Mouse (Mus musculus): ENCODE results near the gene Nxpe4.
"Not testable (repeated sequence)": the region's sequence is repeated elsewhere in the genome, so short reads cannot be mapped to it uniquely, and the experiment has no call there.

Nxpe4 gene

DNA sequence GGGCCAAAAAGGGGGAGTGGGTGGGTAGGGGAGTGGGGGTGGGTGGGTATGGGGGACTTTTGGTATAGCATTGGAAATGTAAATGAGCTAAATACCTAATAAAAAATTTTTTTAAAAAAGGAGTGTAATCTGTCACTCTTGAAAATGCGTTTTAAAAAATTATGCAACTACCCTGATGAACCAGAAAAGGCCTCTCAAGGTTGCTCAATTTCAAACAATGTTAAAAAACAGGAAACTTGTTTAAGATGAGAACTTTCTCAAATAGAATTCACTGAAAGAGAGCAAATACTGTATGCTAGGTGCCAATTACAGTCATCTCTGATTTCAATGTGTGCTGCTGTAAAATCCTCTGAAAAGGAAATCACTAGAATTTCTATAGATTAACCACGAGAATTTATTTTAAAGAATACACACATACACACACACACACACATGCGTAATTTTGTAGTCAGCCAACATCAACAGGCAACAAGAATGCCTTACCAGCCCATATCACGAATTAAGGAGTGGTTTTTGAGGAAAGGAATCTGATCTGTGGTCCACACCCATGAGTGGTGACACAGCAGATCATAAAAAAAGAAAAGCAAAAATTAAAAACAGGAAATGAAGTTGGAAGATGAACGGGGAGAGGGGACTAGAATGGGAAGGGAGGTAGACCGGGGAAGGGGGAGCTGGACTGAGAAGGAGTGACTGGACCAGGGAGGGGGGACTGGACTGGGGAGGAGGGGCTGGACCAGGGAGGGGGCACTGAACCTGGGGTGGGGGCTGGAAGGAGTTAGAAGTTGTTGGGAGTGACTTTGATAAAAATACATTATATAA lies 248.6 kb downstream of the Nxpe4 start:
- DNase-seq (ENCODE audit: low read depth), result peak; percentile 3

DNA sequence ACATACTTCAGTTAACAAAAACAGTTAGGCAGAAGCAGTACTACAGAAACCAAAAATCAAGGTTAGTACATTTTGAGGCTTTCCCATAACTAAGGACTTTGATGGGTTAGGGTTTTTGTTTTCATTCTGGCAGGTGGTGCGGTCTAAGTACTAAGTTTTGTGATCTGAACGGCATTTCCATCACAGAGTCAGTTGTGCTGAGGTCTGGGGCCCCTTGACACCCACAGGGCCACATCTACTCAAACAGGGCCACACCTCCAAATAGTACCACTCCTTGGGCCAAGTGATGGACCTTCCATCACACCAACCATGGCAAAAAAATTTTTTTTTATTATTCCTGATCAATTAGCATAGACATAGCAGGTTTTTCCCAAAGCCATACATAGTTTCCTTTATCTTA lies 251.8 kb downstream of the Nxpe4 start:
- no peak for DNase-seq (ENCODE audit: low read depth)

DNA sequence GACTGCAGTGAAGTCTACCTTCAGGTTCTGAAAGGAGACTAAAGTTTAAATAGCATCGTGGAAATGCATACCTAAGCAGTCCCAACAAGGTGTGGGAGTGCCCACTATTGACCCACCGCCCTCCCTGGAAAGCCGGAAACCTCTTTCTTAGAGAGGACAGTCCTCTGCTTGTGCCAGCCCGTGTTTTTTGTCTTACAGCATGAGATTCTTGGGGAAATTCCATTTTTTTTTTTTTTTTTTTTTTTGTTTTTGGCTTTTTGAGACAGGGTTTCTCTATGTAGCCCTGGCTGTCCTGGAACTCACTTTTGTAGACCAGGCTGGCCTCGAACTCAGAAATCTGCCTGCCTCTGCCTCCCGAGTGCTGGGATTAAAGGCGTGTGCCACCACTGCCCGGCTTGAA lies 255.5 kb downstream of the Nxpe4 start:
- DNase-seq (ENCODE audit: low read depth), result not testable (repeated sequence)

DNA sequence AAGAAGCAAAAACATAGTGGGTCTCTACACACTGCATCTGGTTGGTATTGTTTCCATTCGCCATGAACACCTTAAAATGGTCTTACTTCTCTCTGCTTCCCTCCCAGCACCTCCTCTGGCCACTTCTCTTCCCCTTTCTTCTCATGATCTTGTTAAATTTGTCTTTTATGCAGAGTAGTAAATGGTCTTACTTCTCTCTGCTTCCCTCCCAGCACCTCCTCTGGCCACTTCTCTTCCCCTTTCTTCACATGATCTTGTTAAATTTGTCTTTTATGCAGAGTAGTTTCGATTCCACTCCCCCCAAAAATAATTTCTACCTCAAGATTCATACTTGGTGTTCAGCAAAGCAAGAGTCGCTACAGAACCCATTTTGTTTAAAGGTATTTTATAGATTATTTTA lies 256.2 kb downstream of the Nxpe4 start:
- no peak for DNase-seq (ENCODE audit: low read depth)

DNA sequence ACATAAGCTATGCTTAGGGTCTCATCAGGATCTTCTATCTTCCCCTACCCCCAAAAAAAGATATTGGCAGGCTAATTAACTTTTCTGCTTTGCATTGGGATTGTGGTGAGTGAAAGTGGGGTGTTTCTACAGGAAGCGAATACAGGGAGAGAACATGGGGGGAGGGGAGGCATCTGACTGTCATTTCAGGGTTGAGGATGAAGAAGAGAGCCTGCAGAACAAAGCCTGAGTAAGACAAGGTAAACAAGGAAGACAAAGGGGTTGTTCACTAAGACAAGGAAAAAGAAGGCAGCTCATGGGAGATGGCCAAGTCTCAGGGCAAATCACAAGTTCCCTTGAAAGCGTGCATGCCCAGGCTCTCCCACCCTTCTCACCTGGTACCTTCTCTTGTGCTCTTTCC lies 256.6 kb downstream of the Nxpe4 start:
- no peak for DNase-seq (ENCODE audit: low read depth)

DNA sequence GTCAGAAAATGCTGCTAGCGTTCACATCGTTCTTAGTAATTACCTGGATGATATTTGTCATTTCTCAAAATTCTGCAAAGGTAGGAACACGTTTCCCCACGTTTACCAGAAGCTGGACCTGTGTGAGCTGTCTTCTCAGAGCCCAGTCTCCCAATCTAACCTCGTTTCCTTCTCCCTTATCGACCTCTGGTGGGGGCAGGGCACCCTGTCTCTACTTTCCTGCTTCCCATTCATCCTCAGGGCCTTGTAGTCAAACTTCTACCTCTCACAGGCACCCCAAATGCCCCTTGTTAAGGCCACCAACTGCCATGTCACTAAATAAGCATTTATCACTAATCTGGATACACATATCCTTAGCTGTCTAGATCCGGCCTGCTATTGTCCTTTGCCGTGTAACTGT lies 257.0 kb downstream of the Nxpe4 start:
- no peak for DNase-seq (ENCODE audit: low read depth)

DNA sequence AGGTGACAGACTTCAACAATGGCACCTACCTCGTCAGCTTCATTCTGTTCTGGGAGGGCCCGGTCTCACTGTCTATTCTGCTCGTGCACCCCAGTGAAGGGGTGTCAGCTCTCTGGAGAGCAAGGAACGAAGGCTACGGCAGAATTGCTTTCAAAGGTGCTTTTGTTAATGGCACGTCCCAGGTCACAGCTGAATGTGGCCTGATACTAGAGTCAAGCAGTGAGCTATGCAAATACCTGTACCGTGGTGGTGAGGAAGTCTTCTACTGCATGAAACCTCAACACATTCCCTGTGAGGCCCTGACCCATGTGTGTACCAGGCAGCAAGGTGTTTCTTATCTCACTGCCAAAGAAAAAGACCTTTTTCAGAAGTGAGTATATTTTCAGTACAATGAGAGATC lies 258.6 kb downstream of the Nxpe4 start:
- no peak for DNase-seq (ENCODE audit: low read depth)

DNA sequence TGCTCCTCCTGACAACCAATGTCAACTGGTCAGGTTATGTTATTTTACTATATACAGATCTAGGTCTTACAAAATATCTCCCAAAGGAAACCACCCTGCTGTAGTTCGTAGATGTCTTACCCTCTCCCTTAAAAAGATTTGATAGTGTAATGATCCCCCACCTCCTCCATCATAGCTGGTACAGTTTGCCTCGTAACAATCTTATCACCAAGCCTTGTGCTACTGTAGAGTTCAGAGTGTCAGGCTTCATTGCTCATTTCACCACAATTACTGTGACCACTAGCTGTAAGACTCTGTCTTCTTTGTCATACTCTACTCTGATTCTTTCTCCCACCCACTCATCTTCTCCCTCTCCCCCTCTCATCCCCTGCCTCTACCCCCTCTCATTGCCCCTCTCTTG lies 259.2 kb downstream of the Nxpe4 start:
- no peak for DNase-seq (ENCODE audit: low read depth)

DNA sequence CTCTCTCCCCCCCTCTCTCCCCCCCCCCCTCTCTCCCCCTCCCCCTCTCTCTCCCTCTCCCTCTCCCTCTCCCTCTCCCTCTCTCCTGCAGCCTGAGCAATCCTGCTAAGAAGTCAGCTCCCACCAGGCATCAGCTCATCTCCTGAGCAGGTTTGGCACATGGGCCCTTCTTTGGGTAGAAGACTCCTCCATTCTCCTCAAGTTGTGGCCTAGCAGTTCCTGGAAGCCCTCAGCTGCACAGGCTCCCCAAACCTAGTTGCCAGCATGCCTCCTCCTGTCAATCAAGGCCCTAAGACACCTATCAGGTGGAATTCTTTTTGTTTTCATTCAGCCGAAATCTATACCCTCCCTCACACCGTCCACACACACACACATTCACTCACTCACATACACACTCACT lies 259.7 kb downstream of the Nxpe4 start:
- DNase-seq (ENCODE audit: low read depth), result no peak

DNA sequence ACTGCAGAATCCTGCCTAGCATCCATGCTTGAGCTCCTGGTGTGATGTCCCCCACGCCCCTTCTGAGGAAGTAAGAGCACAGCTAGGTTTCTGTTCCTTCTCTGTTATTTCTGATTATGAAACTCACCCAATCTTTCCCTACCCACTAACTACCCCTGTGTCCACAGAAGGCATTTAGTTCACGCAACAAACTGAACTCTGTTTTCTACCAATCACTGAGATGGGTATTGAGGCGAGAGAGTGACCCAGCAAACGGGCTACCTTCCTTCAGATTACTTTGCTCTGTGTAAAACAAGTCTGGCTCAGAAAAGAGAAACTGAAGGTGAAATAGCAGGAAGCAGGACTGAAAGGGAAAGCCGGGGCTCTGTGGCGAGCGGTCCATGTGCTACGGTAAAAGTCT lies 260.6 kb downstream of the Nxpe4 start:
- DNase-seq (ENCODE audit: low read depth), result no peak

DNA sequence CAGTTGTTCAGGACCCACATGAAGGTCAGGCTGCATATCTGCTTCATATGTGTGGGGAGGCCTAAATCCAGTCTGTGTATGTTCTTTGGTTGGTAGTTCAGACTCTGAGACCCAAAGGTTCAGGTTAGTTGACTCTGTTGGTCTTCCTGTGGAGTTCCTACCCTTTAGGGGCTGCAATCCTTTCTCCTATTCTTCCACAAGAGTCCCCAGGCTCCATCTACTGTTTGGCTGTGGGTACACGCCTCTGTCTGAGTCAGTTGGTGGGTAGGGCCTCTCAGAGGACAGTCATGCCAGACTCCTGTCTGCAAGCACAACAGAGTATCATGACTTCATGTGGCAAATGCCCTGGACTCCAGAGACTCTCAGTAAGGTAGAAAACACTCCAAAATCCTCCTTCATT lies 261.4 kb downstream of the Nxpe4 start:
- peak; percentile 6 for DNase-seq (ENCODE audit: low read depth)

DNA sequence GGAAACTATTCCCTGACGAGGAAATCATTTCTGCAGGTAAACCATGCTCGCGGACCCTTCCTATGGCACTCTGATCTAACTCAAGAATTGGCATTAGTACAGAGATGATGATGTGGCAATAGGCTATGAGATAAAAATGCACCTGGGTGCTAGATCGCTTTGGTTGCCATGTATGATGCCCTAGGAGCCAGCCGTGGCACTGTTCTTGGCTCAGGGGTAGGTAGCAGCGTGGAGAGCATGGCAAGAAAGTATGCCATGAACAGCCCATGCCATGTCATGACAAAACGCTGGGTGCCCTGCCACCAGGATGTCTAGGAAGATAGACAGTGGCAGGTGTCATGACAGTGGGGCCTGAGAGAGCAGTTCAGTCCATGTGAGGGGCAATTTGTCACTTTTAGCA lies 265.4 kb downstream of the Nxpe4 start:
- DNase-seq (ENCODE audit: low read depth), result no peak

DNA sequence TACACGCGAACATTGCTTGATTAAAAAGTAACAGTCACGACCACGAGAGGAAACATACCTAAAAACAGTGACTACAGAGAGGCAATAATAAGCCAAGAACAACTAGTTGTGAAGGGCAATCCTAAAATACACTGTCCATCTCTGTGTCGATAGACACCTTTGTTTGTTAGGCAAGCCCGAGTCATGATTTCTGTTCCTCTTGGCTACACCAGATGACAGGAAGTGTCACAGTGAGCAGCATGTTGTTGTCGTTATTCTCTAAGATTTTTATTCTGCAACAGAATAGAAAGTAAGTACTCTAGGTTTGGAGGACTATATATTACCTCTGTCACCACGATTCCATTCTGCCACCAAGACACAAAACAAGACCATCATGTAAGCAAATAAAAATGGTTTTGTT lies 270.6 kb downstream of the Nxpe4 start:
- no peak for DNase-seq (ENCODE audit: low read depth)

DNA sequence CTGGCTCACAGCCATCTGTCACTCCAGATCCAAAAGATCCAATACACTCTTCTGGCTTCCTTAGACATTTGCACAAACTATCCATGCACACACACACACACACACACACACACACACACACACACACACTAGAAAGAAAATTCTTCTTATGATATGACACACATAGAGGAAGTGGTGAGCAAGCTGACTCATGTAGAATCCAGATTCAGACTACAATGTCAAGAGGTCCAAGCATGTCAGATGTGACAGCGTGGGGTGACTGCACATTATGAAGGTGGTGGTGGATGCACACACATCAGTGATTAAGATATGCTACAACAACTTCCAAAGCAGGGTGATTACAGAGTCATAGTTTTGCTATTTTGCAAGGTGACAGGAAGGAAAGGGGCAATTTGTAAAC lies 282.1 kb downstream of the Nxpe4 start:
- no peak for DNase-seq (ENCODE audit: low read depth)

DNA sequence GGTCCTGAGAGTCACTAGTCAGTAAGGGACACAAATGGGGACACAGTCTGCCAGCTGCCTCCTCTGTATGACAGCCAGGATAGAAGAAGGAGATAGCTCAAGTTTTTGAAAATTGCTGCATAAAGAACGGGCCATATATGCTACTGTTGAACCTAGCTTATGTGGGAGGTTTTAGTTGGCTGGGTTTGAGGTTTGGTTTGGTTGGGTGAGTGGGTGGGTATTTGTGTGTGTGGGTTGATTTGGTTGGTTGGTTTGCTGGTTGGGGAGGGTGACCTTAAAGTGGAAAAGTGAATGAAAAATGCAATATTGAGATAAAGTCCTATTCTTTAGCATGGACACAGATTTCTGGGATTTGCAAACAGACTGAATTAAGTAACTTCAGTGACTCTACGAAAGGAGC lies 283.0 kb downstream of the Nxpe4 start:
- no peak for DNase-seq (ENCODE audit: low read depth)

DNA sequence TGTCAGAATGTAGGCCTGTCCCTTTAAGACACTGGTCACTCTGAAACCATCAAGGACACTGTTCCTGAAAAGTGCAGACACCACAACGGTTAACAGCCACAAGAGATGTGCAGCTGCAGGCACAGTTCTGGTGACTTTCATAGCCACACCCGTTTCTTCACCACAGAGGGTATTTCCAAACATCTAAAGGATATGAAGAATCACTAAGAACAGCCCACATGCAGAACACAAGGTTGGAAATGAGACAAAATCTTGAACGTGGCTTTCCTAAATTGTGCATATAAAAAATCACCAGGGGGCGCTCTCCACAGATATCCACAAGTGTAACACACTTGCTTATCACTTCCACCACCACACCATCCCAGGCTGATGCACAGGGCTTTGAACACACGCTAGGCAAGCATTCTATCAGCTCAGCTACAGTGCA lies 286.0 kb downstream of the Nxpe4 start:
- peak; percentile 66 for DNase-seq (ENCODE audit: low read depth)

Data from NIH3T3 (cell line).